Comparison of ENCODE assay signal across 8 mouse cellular contexts in genomic region chr11:51650261-51650660, GRCm38 (mm10). TPM values are rescaled to one million over a fixed set of nuclear protein-coding genes. Genes with fewer than 3 reads are reported as not detected.
DNase-seq lines count a peak whose midpoint lies in the region; ATAC-seq and TF ChIP-seq lines count a peak whose summit lies in the region.

No protein-coding gene starts in this region.

- peak overlapping the region; percentile 89 for H3K27ac ChIP-seq in heart, embryonic 10.5 days
- H3K27ac ChIP-seq in forebrain, embryonic 12.5 days, result no peak overlapping the region
- H3K27ac ChIP-seq in limb, embryonic 14.5 days (replicated peaks; ENCODE audit: low read depth, low read length), result peak overlapping the region; percentile 15
- 0 out of 2 replicates have a peak overlapping the region, but pooled peaks have one; percentile 7 for H3K27ac ChIP-seq in neural tube, embryonic 13.5 days (replicated peaks)

- intact Hi-C loops in heart, postnatal 14 days (cut with DNase I), result loop anchor here (5.0 kb wide), 1 partner anchor 33 kb away; the partner anchor contains the start of gene Nhp2

- DNase-seq in heart, embryonic 10.5 days (ENCODE audit: low spot score), result no peak
- DNase-seq in heart, postnatal 14 days, result no peak
- DNase-seq in ES-CJ7 (ENCODE audit: low read depth, low spot score), result peak; percentile 40
- no peak for DNase-seq in limb, embryonic 14.5 days (ENCODE audit: low spot score)
- DNase-seq in adrenal gland, adult 2 months, result no peak

- H3K9me3 ChIP-seq in heart, embryonic 10.5 days, result no peaks in the 10 kb centered on the region
- H3K9me3 ChIP-seq in forebrain, embryonic 12.5 days, result no peaks in the 10 kb centered on the region
- no peaks in the 10 kb centered on the region for H3K9me3 ChIP-seq in limb, embryonic 14.5 days (ENCODE audit: control insufficient read depth, low read length)
- H3K9me3 ChIP-seq in neural tube, embryonic 13.5 days, result no peaks in the 10 kb centered on the region

- under 1% methylated on average over 29 of the region's 30 CpGs for WGBS in heart, embryonic 10.5 days
- 1% methylated on average over 30 of the region's 30 CpGs for WGBS in forebrain, embryonic 12.5 days
- 5% methylated on average over 25 of the region's 30 CpGs for WGBS in limb, embryonic 14.5 days
- under 1% methylated on average over 30 of the region's 30 CpGs for WGBS in neural tube, embryonic 13.5 days

- H3K9ac ChIP-seq in forebrain, embryonic 12.5 days, result peak overlapping the region; percentile 68
- peak overlapping the region; percentile 69 for H3K9ac ChIP-seq in limb, embryonic 14.5 days (ENCODE audit: low read depth, low read length, severe bottlenecking)
- H3K9ac ChIP-seq in neural tube, embryonic 13.5 days, result peak overlapping the region; percentile 80

- peaks cover 48% of the 10 kb centered on the region for H3K4me1 ChIP-seq in heart, embryonic 10.5 days
- peaks cover 31% of the 10 kb centered on the region for H3K4me1 ChIP-seq in forebrain, embryonic 12.5 days
- H3K4me1 ChIP-seq in limb, embryonic 14.5 days (ENCODE audit: control insufficient read depth, insufficient read depth, low read length), result peaks cover 21% of the 10 kb centered on the region
- H3K4me1 ChIP-seq in neural tube, embryonic 13.5 days (replicated peaks), result peaks cover 43% of the 10 kb centered on the region

- ATAC-seq in forebrain, embryonic 12.5 days (ENCODE audit: low FRiP score), result peak; percentile 18; the same call in 1 of the 2 replicates
- ATAC-seq in limb, embryonic 14.5 days (ENCODE audit: low FRiP score, low read depth), result no peak; the same call in 1 of the 2 replicates
- ATAC-seq in neural tube, embryonic 13.5 days (ENCODE audit: low read depth), result peak; percentile 28; the same call in 1 of the 2 replicates
- no peak for ATAC-seq in cerebellum, adult (ENCODE audit: insufficient number of reproducible peaks, low FRiP score, low TSS enrichment)

- H3K27me3 ChIP-seq in heart, embryonic 10.5 days (ENCODE audit: insufficient read depth, poor library complexity, severe bottlenecking), result peaks cover 7% of the 10 kb centered on the region; the same call in 1 of the 2 replicates
- peaks cover 34% of the 10 kb centered on the region for H3K27me3 ChIP-seq in forebrain, embryonic 12.5 days
- H3K27me3 ChIP-seq in limb, embryonic 14.5 days (ENCODE audit: control insufficient read depth, insufficient read depth, low read length), result no peaks in the 10 kb centered on the region
- H3K27me3 ChIP-seq in neural tube, embryonic 13.5 days, result peaks cover 20% of the 10 kb centered on the region

- peak overlapping the region; percentile 85 for H3K4me2 ChIP-seq in forebrain, embryonic 12.5 days
- peak overlapping the region; percentile 96 for H3K4me2 ChIP-seq in limb, embryonic 14.5 days (replicated peaks; ENCODE audit: low read depth, low read length, severe bottlenecking)
- peak overlapping the region; percentile 93 for H3K4me2 ChIP-seq in neural tube, embryonic 13.5 days

- TF ChIP-seq POLR2A in limb, embryonic 14.5 days (IDR thresholded peaks at IDR 0.05; ENCODE audit: borderline replicate concordance, extremely low read depth, insufficient read depth, insufficient read length), result no peak; the same call in 1 of the 2 replicates

- H3K4me3 ChIP-seq in heart, embryonic 10.5 days, result peak overlapping the region; percentile 79
- H3K4me3 ChIP-seq in forebrain, embryonic 12.5 days (replicated peaks), result peak overlapping the region; percentile 55
- H3K4me3 ChIP-seq in limb, embryonic 14.5 days (replicated peaks; ENCODE audit: low read length), result peak overlapping the region; percentile 57
- H3K4me3 ChIP-seq in neural tube, embryonic 13.5 days, result peak overlapping the region; percentile 61

- peaks cover 5% of the 10 kb centered on the region for H3K36me3 ChIP-seq in heart, embryonic 10.5 days
- no peaks in the 10 kb centered on the region for H3K36me3 ChIP-seq in forebrain, embryonic 12.5 days (replicated peaks)
- peaks cover 7% of the 10 kb centered on the region for H3K36me3 ChIP-seq in limb, embryonic 14.5 days (ENCODE audit: control insufficient read depth, insufficient read depth, low read length)
- no peaks in the 10 kb centered on the region for H3K36me3 ChIP-seq in neural tube, embryonic 13.5 days

RNA-seq across cellular contexts. Expression of gene N4bp3, which starts 0.4 kb away (rescaled TPM):
- 6.9 and 12.0 TPM in 2 replicates for polyA plus RNA-seq in heart, embryonic 10.5 days (2016; fragmentation: Nextera tagmentation; extraction: Ambion mirVana)
- 10 to 100 TPM; 22.1 to 23.1 TPM for total RNA-seq in heart, postnatal 14 days (2021)
- 9.5 and 10.5 TPM in 2 replicates for polyA plus RNA-seq in forebrain, embryonic 12.5 days (2016; fragmentation: Nextera tagmentation; extraction: Ambion mirVana)
- polyA plus RNA-seq in limb, embryonic 14.5 days (2012; rRNA removed), result 22.9 and 27.2 TPM in 2 replicates
- polyA plus RNA-seq in limb, embryonic 14.5 days (2014; fragmentation: Nextera tagmentation; extraction: Ambion mirVana), result 28.4 and 33.1 TPM in 2 replicates
- 14.1 and 15.2 TPM in 2 replicates for polyA plus RNA-seq in neural tube, embryonic 13.5 days (2015; fragmentation: Nextera tagmentation; extraction: Ambion mirVana)
- total RNA-seq in adrenal gland, adult 2 months (2021), result 1 to 10 TPM; 5.3 to 9.3 TPM
- 10.5 and 15.1 TPM in 2 replicates for polyA plus RNA-seq in adrenal gland, adult 2 months (2012; rRNA removed)

RNA-seq across cellular contexts. Expression of gene D930048N14Rik, which starts 0.5 kb away (rescaled TPM):
- polyA plus RNA-seq in heart, embryonic 10.5 days (2016; fragmentation: Nextera tagmentation; extraction: Ambion mirVana), result 0.78 and 1.6 TPM in 2 replicates
- 1 to 10 TPM; 1.3 to 1.4 TPM for total RNA-seq in heart, postnatal 14 days (2021)
- 0.66 and 0.91 TPM in 2 replicates for polyA plus RNA-seq in forebrain, embryonic 12.5 days (2016; fragmentation: Nextera tagmentation; extraction: Ambion mirVana)
- polyA plus RNA-seq in limb, embryonic 14.5 days (2012; rRNA removed), result 13.0 and 15.0 TPM in 2 replicates
- 4.2 and 4.5 TPM in 2 replicates for polyA plus RNA-seq in limb, embryonic 14.5 days (2014; fragmentation: Nextera tagmentation; extraction: Ambion mirVana)
- 0.64 and 0.96 TPM in 2 replicates for polyA plus RNA-seq in neural tube, embryonic 13.5 days (2015; fragmentation: Nextera tagmentation; extraction: Ambion mirVana)
- 1 to 10 TPM; 1.0 to 2.4 TPM for total RNA-seq in adrenal gland, adult 2 months (2021)
- polyA plus RNA-seq in adrenal gland, adult 2 months (2012; rRNA removed), result 5.0 and 6.1 TPM in 2 replicates

RNA-seq across cellular contexts. Expression of gene Rmnd5b, which starts 14.6 kb away (rescaled TPM):
- 34.3 and 37.9 TPM in 2 replicates for polyA plus RNA-seq in heart, embryonic 10.5 days (2016; fragmentation: Nextera tagmentation; extraction: Ambion mirVana)
- total RNA-seq in heart, postnatal 14 days (2021), result 10 to 100 TPM; 16.0 to 16.3 TPM
- polyA plus RNA-seq in forebrain, embryonic 12.5 days (2016; fragmentation: Nextera tagmentation; extraction: Ambion mirVana), result 43.4 and 44.7 TPM in 2 replicates
- 49.3 and 57.9 TPM in 2 replicates for polyA plus RNA-seq in limb, embryonic 14.5 days (2012; rRNA removed)
- 57.4 and 59.7 TPM in 2 replicates for polyA plus RNA-seq in limb, embryonic 14.5 days (2014; fragmentation: Nextera tagmentation; extraction: Ambion mirVana)
- polyA plus RNA-seq in neural tube, embryonic 13.5 days (2015; fragmentation: Nextera tagmentation; extraction: Ambion mirVana), result 71.8 and 74.5 TPM in 2 replicates
- total RNA-seq in adrenal gland, adult 2 months (2021), result 10 to 100 TPM; 44.0 to 61.9 TPM
- 201 and 250 TPM in 2 replicates for polyA plus RNA-seq in adrenal gland, adult 2 months (2012; rRNA removed)

RNA-seq across cellular contexts. Expression of gene Nhp2, which starts 30.7 kb away (rescaled TPM):
- 154 and 210 TPM in 2 replicates for polyA plus RNA-seq in heart, embryonic 10.5 days (2016; fragmentation: Nextera tagmentation; extraction: Ambion mirVana)
- total RNA-seq in heart, postnatal 14 days (2021), result 10 to 100 TPM; 19.5 to 21.3 TPM
- polyA plus RNA-seq in forebrain, embryonic 12.5 days (2016; fragmentation: Nextera tagmentation; extraction: Ambion mirVana), result 126 and 131 TPM in 2 replicates
- polyA plus RNA-seq in limb, embryonic 14.5 days (2012; rRNA removed), result 77.9 and 89.0 TPM in 2 replicates
- polyA plus RNA-seq in limb, embryonic 14.5 days (2014; fragmentation: Nextera tagmentation; extraction: Ambion mirVana), result 165 and 176 TPM in 2 replicates
- 96.4 and 106 TPM in 2 replicates for polyA plus RNA-seq in neural tube, embryonic 13.5 days (2015; fragmentation: Nextera tagmentation; extraction: Ambion mirVana)
- 10 to 100 TPM; 76.3 to 79.4 TPM for total RNA-seq in adrenal gland, adult 2 months (2021)
- 41.8 and 48.3 TPM in 2 replicates for polyA plus RNA-seq in adrenal gland, adult 2 months (2012; rRNA removed)

RNA-seq across cellular contexts. Expression of gene 0610009B22Rik, which starts 38.4 kb away (rescaled TPM):
- polyA plus RNA-seq in heart, embryonic 10.5 days (2016; fragmentation: Nextera tagmentation; extraction: Ambion mirVana), result 61.4 and 67.7 TPM in 2 replicates
- total RNA-seq in heart, postnatal 14 days (2021), result 10 to 100 TPM; 35.8 to 37.3 TPM
- 95.4 and 101 TPM in 2 replicates for polyA plus RNA-seq in forebrain, embryonic 12.5 days (2016; fragmentation: Nextera tagmentation; extraction: Ambion mirVana)
- polyA plus RNA-seq in limb, embryonic 14.5 days (2012; rRNA removed), result 39.4 and 46.7 TPM in 2 replicates
- polyA plus RNA-seq in limb, embryonic 14.5 days (2014; fragmentation: Nextera tagmentation; extraction: Ambion mirVana), result 74.6 and 81.9 TPM in 2 replicates
- polyA plus RNA-seq in neural tube, embryonic 13.5 days (2015; fragmentation: Nextera tagmentation; extraction: Ambion mirVana), result 125 and 136 TPM in 2 replicates
- total RNA-seq in adrenal gland, adult 2 months (2021), result 10 to 100 TPM; 49.2 to 53.7 TPM
- 4.2 and 4.8 TPM in 2 replicates for polyA plus RNA-seq in adrenal gland, adult 2 months (2012; rRNA removed)

Comparison
In these comparisons a context has a peak if more than half of its experiments do, and no peak if none do; other contexts are left out.
1. ATAC-seq: peak in forebrain, embryonic 12.5 days (single experiment) and neural tube, embryonic 13.5 days (single experiment); none in limb, embryonic 14.5 days (single experiment) and cerebellum, adult (single experiment).
2. Peak in every context shown above with its lines, with median percentiles within 50 percentile points of each other: H3K4me3 ChIP-seq, H3K4me2 ChIP-seq and H3K9ac ChIP-seq.